Mouse (Mus musculus) C2C12 (cell line): ENCODE results near the gene Tuba8.

Experiments used
- CEBPB ChIP-seq: IDR thresholded peaks from one replicate; pipeline ENCODE4 v1.6.1; 2011; ENCODE audit warnings: low read depth, mild to moderate bottlenecking, control low read depth, moderate library complexity
- CTCF ChIP-seq: IDR thresholded peaks from one replicate; pipeline ENCODE4 v1.5.1; 2011; ENCODE audit not compliant: control insufficient read depth, insufficient read depth, insufficient read length
- USF1 ChIP-seq: IDR thresholded peaks from one replicate; pipeline ENCODE4 v1.6.1; 2011; ENCODE audit warnings: low read depth, mild to moderate bottlenecking, control low read depth, moderate library complexity

- TF ChIP-seq CTCF: no peak
- TF ChIP-seq CEBPB: no peak
- no peak for TF ChIP-seq USF1
Observed at GRCm38 (mm10) chr6:121218002-121218401, 7.5 kb downstream of the Tuba8 start.
